Mouse (Mus musculus): Measurements from ENCODE around the gene Cog5.

The Cog5 gene

DNA sequence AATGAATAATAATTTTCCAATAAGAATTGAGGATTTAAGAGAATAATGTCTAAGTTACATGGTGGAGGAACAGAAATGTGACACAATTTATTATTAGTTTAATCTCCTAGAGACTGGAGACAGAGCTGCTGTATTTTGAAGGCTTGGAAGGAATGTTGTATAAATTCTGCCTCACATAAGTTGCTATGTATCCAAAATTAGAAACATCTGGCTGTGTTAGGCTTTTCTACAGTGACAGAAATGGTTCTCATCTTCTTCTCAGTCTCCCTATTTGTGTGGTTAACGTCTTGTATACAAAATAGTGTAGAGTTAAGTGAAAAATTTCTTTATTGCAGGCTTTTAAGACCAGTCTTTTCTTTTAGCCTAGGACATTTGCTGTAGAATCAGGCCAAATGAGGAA, 52.9 kb downstream of the Cog5 start:
- intact Hi-C loops (cut with DNase I): no loop called here

DNA sequence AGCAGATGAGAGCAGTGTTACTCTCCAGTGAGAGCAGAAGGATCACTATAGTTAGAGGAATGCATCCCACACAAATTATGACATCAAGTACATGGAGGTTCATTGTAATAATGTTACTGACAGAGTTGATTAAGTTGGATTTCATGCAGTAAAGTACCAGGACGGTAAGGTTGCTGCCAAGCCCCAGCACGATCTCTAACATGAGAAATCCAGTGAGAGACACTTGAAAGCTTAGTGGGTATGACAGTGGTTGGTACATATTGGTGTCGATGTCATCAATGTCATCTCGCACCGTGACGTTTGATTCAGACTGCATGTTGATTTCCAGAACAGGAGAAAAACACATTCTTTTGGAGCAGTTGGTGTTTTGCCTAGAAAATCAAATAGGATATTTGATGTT, 55.0 kb downstream of the Cog5 start:
- intact Hi-C loops (cut with DNase I): no loop called here

DNA sequence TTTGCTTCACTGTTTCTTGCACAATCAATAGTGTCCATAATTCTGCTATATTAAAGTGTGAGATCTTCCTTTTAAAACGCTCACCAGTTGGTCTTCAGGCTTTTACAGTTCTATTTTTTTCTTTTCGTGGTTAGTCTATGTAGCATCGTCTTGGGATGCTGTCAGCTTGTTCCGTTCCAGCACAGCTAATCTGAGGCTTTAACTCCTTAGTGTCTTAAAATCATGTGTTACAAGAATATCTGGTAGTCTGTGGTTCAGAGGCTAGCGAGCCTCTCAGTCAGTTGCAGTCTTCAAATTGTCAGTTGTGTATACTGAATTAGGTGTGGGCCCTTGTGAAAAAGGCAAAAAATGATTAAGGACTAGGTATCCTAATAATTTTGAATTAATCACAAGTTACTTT, 57.6 kb downstream of the Cog5 start:
- intact Hi-C loops (cut with DNase I): no loop called here

DNA sequence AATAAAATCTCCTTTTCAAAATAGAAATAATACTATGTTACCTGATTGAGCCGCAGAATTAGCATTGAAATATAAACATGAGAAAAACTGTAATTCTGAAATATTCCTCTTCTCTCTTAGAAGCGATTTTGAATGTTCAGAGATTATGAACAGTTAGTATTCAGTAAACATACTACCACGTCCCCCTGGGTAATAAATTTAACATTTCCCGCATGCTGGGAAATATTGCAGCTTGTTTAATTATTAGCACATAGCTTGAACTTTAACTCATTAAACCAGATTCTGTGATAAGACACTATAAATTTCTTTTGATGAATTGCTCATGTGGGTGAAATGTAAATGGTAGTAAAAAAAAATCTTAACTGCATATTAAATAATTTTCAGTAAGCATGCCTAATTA, 58.1 kb downstream of the Cog5 start:
- intact Hi-C loops (cut with DNase I): no loop called here

DNA sequence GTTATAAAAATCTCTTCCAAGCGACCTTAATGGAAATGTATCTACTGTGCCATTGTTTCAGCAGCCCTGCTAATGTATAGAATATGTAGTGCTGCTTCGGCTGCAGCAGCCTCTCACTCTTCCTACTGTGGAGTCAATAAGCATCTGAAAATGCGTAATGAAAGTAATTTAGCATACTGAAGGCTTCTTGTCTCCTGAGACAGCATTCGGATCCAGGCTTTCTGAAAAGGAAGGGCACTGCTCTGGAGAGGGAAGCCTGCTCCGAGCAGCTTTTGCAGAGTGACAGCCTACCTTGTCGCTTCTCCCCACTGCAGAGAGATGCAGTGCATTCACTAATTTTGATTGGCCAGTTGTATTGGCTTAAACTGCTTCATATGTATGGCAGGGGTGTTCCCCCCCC, 58.9 kb downstream of the Cog5 start, which contains the start of gene Gpr22:
Gpr22 (minus strand) TSS at position 348 of the 400 bp plus-strand sequence.
- intact Hi-C loops (cut with DNase I): no loop called here

DNA sequence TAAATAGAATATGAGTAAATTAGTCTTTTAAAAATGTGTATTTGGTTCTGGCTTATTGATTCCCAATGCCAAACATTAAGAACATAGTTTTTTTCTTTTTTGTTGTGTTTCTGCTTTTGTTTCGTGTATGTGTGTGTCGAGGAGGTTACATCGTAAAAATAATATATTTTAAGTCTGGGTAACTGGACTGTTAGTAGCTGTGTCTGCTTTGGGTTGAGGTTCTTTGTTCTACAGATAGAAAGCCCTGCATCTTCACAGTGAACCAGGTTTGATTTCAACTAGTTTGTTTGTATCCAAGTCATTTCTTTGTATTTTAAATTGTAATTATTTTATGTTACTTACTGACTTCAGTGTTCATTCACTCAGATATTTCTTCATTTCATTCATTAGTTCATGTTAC, 59.4 kb downstream of the Cog5 start:
- intact Hi-C loops (cut with DNase I): no loop called here

DNA sequence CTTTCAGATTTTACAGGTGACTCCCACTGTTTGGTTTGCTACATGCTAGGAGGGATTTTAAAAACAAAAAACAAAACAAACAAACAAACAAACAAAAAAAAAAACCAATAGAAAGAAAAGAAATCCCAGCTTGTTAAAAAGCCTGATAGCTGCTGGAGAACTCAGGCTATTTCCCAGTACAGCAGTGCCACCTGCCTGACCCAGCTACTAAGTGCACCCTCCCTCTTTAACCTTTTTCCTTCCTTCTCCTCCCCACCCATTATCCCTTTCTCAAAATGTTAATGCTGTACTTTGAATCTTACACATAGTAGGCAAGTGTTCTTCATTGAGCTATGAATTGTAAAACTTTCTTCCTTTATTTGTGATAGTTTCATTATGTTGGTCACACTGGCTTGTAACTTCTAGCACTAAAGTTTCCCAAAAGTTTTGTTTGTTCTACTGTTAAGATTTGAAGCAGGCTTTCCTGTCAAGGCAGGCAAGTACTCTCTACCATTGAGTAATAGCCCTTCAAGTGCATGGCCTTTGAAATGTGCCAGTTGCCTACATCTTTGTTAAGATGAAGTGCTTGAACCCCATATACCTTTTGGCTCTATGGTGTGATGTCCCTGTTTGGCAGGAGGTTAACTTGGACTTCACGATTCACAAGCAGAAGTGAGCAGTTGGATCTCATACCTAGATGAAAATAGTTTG, 65.1 kb downstream of the Cog5 start:
- intact Hi-C loops (cut with DNase I): loop anchor here (5.0 kb wide), 1 partner anchor 212 kb away; no protein-coding TSS in a partner anchor

DNA sequence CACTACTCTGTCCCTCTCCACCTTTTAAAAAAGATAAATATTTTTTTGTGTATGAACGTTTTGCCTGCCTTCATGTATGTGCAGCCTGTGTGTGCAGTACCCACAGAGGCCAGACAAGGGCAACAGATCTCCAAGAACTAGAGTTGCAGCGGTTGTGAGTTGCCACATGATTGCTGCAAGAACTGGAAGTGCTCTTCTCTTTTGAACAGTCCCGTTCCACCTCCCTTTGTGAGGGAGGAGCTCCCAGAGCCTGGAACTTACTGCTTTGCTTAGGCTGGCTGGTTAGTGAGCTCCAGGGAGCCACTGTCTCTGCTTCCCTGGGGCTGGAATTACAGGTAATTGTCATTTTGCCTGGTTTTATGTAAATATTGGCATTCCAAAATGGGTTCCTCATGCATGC, 69.9 kb downstream of the Cog5 start:
- intact Hi-C loops (cut with DNase I): no loop called here

DNA sequence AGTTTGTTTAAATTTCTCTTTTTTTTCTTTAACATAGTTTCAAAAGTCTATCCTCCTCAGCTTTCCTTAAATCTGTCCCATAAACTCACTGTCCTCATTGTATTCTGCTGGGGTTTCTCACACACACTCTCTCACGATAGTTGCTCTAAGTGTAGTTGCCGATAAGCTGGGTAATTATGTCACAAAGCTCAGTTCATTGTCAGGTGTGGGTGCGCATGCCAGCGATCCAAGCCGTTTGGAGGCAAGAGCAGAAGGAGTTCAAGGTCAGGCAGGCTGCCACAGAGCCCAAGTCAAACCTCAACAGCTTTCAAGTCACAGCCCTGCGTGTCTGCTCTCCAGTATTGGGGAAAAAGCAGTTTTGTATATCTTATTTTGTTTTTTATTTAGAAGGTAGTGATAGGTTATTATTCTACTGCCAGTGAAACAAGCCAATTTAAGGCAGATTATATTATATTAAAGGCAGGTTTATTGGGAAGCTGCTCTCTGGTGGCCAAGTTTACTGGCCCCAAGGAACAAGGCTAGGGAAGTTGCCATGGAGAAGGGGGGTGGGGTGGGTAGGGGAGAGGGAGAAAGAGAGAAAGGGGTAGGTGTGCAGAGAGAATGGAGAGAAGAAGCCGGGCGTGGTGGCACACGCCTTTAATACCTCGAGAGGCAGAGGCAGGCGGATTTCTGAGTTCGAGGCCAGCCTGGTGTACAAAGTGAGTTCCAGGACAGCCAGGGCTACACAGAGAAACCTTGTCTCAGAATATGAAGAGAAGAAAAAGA, 71.0 kb downstream of the Cog5 start:
- intact Hi-C loops (cut with DNase I): no loop called here

DNA sequence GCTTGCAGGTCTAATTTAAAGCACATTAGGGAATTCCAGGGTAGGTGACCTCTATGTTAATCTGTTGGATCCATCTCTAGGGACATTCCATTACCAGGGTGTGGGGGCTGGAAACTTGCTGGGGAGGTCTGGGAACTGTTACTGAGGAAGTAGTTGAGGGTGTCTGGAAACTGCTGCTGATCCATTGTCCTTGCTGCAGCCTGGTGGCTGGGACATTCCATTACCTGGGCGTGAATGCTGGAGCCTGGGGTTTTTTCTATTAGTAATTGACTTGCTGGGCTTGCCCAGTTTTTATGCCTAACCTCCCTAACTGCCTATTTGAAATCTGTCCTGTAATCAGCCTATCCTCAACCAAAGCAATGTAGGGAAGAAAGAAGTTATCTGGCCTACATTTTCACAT, 72.0 kb downstream of the Cog5 start:
- intact Hi-C loops (cut with DNase I): no loop called here

DNA sequence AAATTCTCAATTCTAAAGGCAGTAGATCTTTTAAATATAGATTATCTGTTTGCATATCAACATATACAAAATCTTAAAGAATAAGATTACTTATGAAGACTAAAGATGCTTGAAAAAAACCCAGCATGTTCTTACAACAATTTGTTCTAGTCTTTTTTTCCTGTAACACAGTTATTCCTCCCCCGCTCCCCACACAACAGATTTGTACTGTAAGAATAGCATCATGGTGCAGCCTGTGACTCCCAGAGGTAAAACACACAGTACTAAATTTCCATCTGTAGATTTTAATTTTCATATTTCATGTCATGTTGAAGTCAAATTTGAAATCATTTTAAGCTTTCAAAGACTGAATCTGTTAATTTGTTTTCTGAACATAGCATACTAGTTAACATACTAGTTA, 75.5 kb downstream of the Cog5 start:
- intact Hi-C loops (cut with DNase I): no loop called here

DNA sequence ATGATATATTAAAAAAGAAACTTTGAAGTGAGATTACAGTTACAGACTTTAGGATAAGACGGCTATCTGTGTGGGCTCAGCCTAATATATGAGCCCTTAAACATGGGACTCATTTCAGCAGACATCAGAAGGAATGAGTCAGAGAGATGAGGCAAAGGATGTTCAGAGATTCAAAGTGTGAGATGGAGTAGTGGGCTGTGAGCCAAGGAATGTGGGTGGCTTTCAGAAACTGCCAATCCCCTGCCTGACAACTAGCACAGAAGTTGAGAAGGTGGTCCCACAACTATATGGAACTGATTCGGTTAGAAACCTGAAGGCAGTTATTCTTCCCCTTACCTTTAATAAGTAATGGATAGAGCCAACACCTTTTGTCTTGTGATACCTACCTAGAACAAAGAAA, 79.9 kb downstream of the Cog5 start:
- intact Hi-C loops (cut with DNase I): no loop called here

DNA sequence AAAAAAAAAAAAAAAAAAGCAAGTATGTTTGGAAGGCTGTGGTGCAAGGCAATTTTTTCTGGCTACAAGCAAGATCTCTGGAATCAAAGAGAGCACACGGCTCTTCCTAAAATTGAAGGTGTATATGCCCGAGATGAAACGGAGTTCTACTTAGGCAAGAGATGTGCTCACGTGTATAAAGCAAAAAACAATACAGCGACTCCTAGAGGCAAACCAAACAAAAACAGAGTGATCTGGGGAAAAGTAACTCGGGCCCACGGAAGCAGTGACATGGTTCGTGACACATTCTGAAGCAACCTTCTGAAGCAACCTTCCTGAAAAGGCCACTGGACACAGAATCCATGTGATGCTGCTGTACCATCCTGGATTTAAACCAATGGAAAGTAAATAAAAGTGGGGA, 92.6 kb downstream of the Cog5 start:
- intact Hi-C loops (cut with DNase I): no loop called here

DNA sequence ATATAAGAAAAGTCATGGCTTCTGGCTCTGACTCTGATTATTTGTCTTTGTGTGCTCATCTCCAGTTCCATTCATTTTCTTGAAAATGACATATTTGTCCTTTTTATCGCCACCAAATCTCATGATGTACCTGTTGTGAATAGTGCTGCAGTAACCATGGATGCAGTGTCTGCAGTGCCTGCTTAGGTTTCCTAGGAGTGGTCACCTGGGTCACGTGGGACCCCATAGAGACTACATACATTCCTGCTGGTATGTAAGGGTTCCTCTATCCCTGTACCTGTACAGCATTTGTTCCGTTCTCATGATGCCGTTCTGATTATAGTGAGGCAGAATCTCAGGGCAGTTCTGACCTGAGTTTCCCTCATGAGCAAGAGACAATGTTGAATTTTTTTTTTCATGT, 95.2 kb downstream of the Cog5 start:
- intact Hi-C loops (cut with DNase I): no loop called here

DNA sequence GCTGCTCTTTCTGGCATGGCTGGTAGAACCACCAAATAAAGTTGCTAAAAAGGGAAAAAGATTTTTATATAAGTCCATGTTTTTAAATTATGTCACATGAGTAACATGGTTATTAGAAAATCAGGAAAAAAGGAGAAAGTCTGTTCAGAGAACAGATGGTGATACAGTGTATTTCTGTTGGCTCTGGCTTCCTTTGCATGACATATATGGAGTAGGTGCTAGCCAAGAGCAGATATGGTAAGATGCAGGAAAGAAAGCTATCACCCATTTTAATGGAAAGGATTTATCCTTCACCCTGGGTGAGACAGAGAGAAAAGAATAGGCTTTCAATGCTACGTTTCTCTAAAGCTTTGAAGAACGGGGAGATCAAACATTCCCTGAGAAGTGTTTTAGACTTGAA, 99.8 kb downstream of the Cog5 start:
- intact Hi-C loops (cut with DNase I): no loop called here

DNA sequence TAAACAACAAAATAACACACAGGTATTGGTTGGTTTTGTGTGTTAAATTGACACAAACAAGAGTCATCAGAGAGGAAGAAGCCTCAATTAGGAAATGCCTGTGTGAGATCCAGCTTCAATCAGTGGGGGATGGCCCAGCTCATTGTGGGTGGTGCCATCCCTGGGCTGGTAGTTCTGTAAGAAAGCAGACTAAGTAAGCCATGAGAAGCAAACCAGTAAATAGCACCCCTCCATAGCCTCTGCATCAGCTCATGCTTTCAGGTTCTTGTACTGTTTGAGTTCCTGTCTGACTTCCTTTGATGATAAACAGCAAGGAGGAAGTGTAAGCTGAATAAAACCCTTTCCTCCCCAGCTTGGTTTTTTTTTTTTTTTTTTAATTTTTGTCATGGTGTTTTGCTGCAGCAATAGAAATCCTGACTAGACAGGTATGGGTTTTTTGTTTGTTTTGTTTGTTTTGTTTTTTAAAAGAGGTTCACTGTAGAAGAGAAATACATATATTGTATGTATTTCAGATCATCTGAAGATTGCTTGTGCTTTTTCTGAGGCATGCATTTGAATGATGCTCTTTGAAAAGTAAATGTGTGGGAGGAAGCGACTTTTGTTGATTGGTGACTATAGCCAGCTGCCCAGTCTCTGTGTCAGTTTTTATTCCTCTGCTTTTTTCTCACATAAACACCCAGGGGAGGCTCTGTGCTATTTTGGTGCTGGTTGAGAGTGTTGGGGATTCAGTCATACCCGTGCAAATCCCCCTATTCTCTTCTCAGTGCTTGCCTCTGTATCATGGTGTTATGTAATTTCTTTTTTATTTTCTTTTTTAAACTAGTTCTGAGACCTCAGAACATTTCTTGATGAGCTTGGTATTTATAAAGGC, 101.5 kb downstream of the Cog5 start:
- intact Hi-C loops (cut with DNase I): no loop called here

DNA sequence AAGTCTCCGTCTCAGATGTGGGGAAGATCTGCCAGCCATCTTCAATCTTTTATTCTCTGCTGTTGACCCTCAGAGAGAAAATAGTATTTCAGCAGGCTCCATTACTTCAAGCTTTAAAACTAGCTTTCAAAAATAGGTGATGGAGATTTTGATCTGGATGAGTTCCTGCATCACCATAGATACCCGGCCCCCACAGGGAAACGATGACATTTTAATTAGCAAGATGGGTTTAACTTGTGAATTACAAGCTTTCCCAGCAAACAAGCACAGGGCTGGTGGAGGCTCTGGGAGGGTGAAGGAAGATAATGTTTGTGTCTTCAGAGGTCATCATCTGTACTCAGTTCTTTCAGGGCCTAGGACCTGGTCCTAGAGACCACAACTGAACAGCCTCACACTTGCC, 118.9 kb downstream of the Cog5 start:
- intact Hi-C loops (cut with DNase I): no loop called here

DNA sequence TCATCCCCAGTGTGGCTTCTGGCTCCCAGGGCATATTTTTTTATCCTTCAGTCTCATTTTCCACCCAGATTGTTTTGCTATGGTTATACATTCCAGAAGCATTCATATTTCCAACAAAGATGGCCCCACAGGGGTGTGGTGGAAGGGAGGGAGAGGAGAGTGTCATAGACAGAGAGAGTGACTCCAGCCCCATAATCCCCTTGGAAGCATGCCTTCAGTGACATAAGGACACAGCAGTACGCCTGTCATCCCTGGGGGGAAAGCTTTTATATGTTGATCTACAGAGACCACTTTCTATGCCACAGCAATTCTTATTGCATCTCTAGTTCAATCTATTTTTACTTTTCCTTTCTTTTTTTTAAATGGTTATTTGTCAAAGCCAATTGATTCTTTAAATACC, 129.6 kb downstream of the Cog5 start:
- intact Hi-C loops (cut with DNase I): no loop called here

DNA sequence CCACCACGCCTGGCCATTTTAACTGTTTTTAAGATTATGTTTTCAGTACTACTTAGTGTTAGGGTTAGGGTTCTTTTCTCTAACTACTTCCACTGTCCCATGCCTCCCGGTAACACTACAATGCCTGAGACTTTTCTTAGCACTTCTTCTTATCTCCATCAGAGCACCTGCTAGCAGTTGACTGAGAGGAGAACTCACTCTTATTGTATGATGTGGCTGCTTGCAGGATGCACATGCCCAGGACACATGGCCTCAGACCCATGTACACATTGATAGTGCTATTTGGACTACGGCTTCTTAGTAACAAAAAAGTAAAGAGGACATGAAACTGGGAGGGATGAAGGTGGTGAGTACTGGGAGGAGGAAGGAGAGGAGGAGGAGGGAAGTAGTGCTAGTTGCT, 133.9 kb downstream of the Cog5 start:
- intact Hi-C loops (cut with DNase I): no loop called here

DNA sequence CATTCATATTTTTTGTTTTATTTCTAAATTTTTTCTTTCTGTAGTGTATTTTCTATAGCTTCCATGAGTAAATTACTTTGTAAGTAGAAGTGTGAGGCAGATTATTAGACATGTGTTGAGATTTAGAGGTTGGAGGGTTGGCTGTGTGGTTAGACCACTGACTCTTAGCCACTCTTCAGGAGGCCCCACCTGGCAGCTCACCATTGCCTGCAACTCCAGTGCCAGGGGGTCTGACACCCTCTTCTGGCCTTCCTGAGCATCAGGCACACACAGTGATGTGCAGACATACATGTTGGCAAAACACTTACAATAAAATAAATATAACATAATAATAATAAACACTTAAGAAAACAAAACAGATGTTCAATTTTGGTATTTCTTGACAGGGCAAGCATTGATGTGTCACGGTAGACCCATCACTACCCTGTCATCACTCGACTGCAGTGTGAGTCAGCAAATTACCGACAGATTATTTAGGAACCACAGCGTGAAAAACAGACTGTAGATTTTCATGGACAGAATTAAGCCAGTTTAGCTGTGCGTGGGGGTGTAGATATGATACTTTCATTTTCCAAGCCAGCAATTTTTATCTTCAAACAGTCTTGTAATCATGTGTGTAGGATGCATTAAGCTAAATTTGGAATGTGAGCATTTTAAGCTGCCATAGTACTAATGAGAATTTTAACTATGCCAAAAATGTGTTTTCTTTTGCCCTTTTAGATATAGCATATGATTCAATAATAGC, 151.9 kb downstream of the Cog5 start:
- intact Hi-C loops (cut with DNase I): no loop called here

DNA sequence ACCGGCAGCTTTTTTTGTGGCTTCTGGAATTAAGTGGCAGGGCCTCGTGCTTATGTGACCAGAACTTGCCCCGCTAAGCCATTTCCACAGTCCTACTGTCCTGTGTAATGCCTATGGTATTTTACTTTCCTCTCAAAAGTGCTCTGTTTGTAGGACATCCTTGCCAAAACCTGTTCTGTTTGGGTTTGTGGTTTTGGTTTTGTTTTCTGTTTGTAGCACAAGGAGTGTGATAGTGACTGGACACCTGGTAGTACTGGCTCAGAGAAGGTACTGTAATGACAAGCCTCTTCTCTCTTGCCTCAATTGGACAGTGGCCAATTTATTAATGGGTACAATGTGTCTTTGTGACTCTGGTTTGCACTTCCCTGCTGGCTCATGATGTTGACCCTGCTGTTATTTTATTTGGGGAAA, 163.4 kb downstream of the Cog5 start:
- intact Hi-C loops (cut with DNase I): no loop called here

Measured in adrenal gland (tissue).